Mouse (Mus musculus) kidney, postnatal 4 days (tissue): ENCODE measurements around the gene Gm39566.

ENCODE experiments used
- DNase-seq, 2 experiments: peaks; one replicate each; pipeline ENCODE4 v3.0.0; 2021; ENCODE audit warnings: mixed read lengths in 2 of 2

Gm39566 gene

GRCm38 (mm10) chr11:69833554-69833953 lies 18.5 kb upstream of the Gm39566 start:
- no peak for DNase-seq

- DNase-seq, result peak in 1 of 2 experiments; percentile 35
Measured at GRCm38 (mm10) chr11:69828832-69829231, 13.7 kb upstream of the Gm39566 start.

GRCm38 (mm10) chr11:69823456-69823855 lies 8.4 kb upstream of the Gm39566 start:
- DNase-seq, result no peak

- DNase-seq, result no peak
Measured at GRCm38 (mm10) chr11:69822080-69822479, 7.0 kb upstream of the Gm39566 start, which contains the start of gene Spem1. Spem1 (minus strand) TSS chr11:69822180.

- DNase-seq, result no peak
Measured at GRCm38 (mm10) chr11:69818871-69819270, 3.8 kb upstream of the Gm39566 start.

- DNase-seq, result no peak
Measured at GRCm38 (mm10) chr11:69818365-69818764, 3.3 kb upstream of the Gm39566 start, which contains the start of gene Spem2. Spem2 (minus strand) TSS chr11:69818465.

- DNase-seq, result no peak
Measured at GRCm38 (mm10) chr11:69816520-69816919, 1.4 kb upstream of the Gm39566 start.

- DNase-seq, result no peak
Measured at GRCm38 (mm10) chr11:69810280-69810679, 4.8 kb downstream of the Gm39566 start.

- no peak for DNase-seq
Measured at GRCm38 (mm10) chr11:69807641-69808040, 7.5 kb downstream of the Gm39566 start.

- DNase-seq, result no peak
Measured at GRCm38 (mm10) chr11:69806378-69806777, 8.7 kb downstream of the Gm39566 start.

GRCm38 (mm10) chr11:69804972-69805909 lies 9.9 kb downstream of the Gm39566 start, which contains the start of gene Tmem102:
Tmem102 (minus strand) TSS chr11:69805624.
- DNase-seq, result peak; percentile 65 to 77

GRCm38 (mm10) chr11:69804652-69804940 lies 10.5 kb downstream of the Gm39566 start:
- DNase-seq, result peak; percentile 37 to 60

- peak; percentile 83 to 90 for DNase-seq
Measured at GRCm38 (mm10) chr11:69803786-69804651, 11.1 kb downstream of the Gm39566 start.

GRCm38 (mm10) chr11:69803328-69803727 lies 11.8 kb downstream of the Gm39566 start:
- no peak for DNase-seq

- DNase-seq, result peak; percentile 91 to 93
Measured at GRCm38 (mm10) chr11:69802648-69803105, 12.4 kb downstream of the Gm39566 start.

- peak; percentile 28 to 52 for DNase-seq
Measured at GRCm38 (mm10) chr11:69801379-69801977, 13.6 kb downstream of the Gm39566 start, which contains the start of gene Fgf11. Fgf11 (minus strand) TSS chr11:69801857.

GRCm38 (mm10) chr11:69800392-69801197 lies 14.5 kb downstream of the Gm39566 start:
- DNase-seq, result peak; percentile 86 to 91

- DNase-seq, result peak; percentile 43 to 64
Measured at GRCm38 (mm10) chr11:69800138-69800391, 15.0 kb downstream of the Gm39566 start.

GRCm38 (mm10) chr11:69799394-69800137 lies 15.5 kb downstream of the Gm39566 start:
- peak in 1 of 2 experiments; percentile 48 for DNase-seq

GRCm38 (mm10) chr11:69797924-69798323 lies 17.2 kb downstream of the Gm39566 start:
- no peak for DNase-seq

GRCm38 (mm10) chr11:69795983-69796435 lies 19.1 kb downstream of the Gm39566 start:
- no peak for DNase-seq
